Comparison of ENCODE assay signal across 20 mouse cellular contexts in genomic region chr6:126791488-126791887, GRCm38 (mm10). TPM values are rescaled to one million over a fixed set of nuclear protein-coding genes. Genes with fewer than 3 reads are reported as not detected.
DNase-seq lines count a peak whose midpoint lies in the region; ATAC-seq and TF ChIP-seq lines count a peak whose summit lies in the region.
"Had no signal": no experiment of that assay in that cellular context is flagged by ENCODE, and none has a peak within 500 bp of the region (broad histone marks: within the 10 kb centered on the region; RNA-seq: fewer than 3 reads in every experiment).

No protein-coding gene starts in this region.

- no peaks in the 10 kb centered on the region for H3K36me3 ChIP-seq in heart, embryonic 15.5 days
- no peaks in the 10 kb centered on the region for H3K36me3 ChIP-seq in lung, embryonic 14.5 days (ENCODE audit: insufficient read depth)
- no peaks in the 10 kb centered on the region for H3K36me3 ChIP-seq in CH12.LX (replicated peaks in 1 of 2; ENCODE audit: control insufficient read depth in 1 of 2, insufficient read depth in 1 of 2, low read length in 1 of 2)
- H3K36me3 ChIP-seq in limb, embryonic 12.5 days, result no peaks in the 10 kb centered on the region
- H3K36me3 ChIP-seq: forebrain, embryonic 10.5 days; hindbrain, embryonic 12.5 days; limb, embryonic 15.5 days; midbrain, embryonic 10.5 days; stomach, embryonic 15.5 days had no signal

- no peaks in the 10 kb centered on the region for H3K27me3 ChIP-seq in heart, embryonic 15.5 days
- H3K27me3 ChIP-seq in lung, embryonic 14.5 days (ENCODE audit: insufficient read depth, low read length), result no peaks in the 10 kb centered on the region
- peaks cover 37% of the 10 kb centered on the region for H3K27me3 ChIP-seq in CH12.LX (replicated peaks)
- H3K27me3 ChIP-seq in limb, embryonic 12.5 days, result no peaks in the 10 kb centered on the region
- H3K27me3 ChIP-seq: hindbrain, embryonic 12.5 days; limb, embryonic 15.5 days; stomach, embryonic 15.5 days had no signal

- WGBS in heart, embryonic 15.5 days, result 28% methylated on average over 4 of the region's 4 CpGs
- 26% methylated on average over 4 of the region's 4 CpGs for whole genome bisulfite sequencing in lung, embryonic 14.5 days
- 17% methylated on average over 4 of the region's 4 CpGs for WGBS in limb, embryonic 12.5 days

- no peak for DNase-seq in heart, adult 8-10 months (ENCODE audit: low spot score)
- no peak for DNase-seq in lung, embryonic 14.5 days
- DNase-seq in lung, postnatal 10 days, result no peak
- DNase-seq in CH12.LX (ENCODE audit: extremely low read depth), result no peak
- no peak for DNase-seq in Muller cell, postnatal 12 days (ENCODE audit: inconsistent ontology term)
- no peak for DNase-seq in c-Kit-positive CD71-positive TER-119-positive erythroid progenitor cells, embryonic 14.5 days (ENCODE audit: low spot score)
- DNase-seq: adrenal gland, postnatal 25 days; cerebellum, adult 9-10 months; gastrocnemius, postnatal 10 days; thymus, adult 18-20 months had no signal

- no peaks in the 10 kb centered on the region for H3K9me3 ChIP-seq in heart, embryonic 15.5 days (replicated peaks)
- no peaks in the 10 kb centered on the region for H3K9me3 ChIP-seq in lung, embryonic 14.5 days (ENCODE audit: low read depth, low read length)
- peaks cover 4% of the 10 kb centered on the region for H3K9me3 ChIP-seq in CH12.LX (replicated peaks; ENCODE audit: low read length)
- no peaks in the 10 kb centered on the region; the same call in 1 of the 2 replicates for H3K9me3 ChIP-seq in limb, embryonic 12.5 days
- H3K9me3 ChIP-seq: forebrain, embryonic 10.5 days; hindbrain, embryonic 12.5 days; limb, embryonic 15.5 days; stomach, embryonic 15.5 days had no signal

- H3K4me2 ChIP-seq in heart, embryonic 15.5 days, result peak overlapping the region; percentile 64; the same call in 1 of the 2 replicates
- peak overlapping the region; percentile 53 for H3K4me2 ChIP-seq in lung, embryonic 14.5 days
- peak overlapping the region; percentile 59 for H3K4me2 ChIP-seq in CH12.LX (ENCODE audit: insufficient read depth, low read depth, poor library complexity, severe bottlenecking)
- H3K4me2 ChIP-seq in limb, embryonic 12.5 days, result 0 out of 2 replicates have a peak overlapping the region, but pooled peaks have one; percentile 46

- no peaks in the 10 kb centered on the region for H3K4me1 ChIP-seq in heart, embryonic 15.5 days (replicated peaks)
- H3K4me1 ChIP-seq in lung, embryonic 14.5 days (ENCODE audit: insufficient read depth), result no peaks in the 10 kb centered on the region
- H3K4me1 ChIP-seq in CH12.LX (ENCODE audit: control insufficient read depth in 1 of 2, insufficient read depth in 2 of 2), result peaks cover 6 to 7% of the 10 kb centered on the region in 2 experiments
- H3K4me1 ChIP-seq in limb, embryonic 12.5 days (replicated peaks), result peaks cover 10% of the 10 kb centered on the region
- H3K4me1 ChIP-seq: forebrain, embryonic 10.5 days; hindbrain, embryonic 12.5 days; midbrain, embryonic 10.5 days; stomach, embryonic 15.5 days had no signal

- H3K79me2 ChIP-seq in CH12.LX (replicated peaks; ENCODE audit: control insufficient read depth, extremely low read depth, insufficient read depth, poor library complexity, severe bottlenecking), result no peaks in the 10 kb centered on the region

- dilution Hi-C loops in CH12.LX (cut with MboI; ENCODE audit: extremely low pct_ligation_motif_present, extremely low pct_unique_long_range_greater_than_20kb, low sequenced_read_pairs), result no loop called here

- TF ChIP-seq CTCF in lung, embryonic 14.5 days (IDR thresholded peaks at IDR 0.05; ENCODE audit: low read depth), result no peak
- no peak for TF ChIP-seq CTCF in CH12.LX (conservative IDR thresholded peaks at IDR 0.05 in 1 of 2, IDR thresholded peaks at IDR 0.05 in 1 of 2; ENCODE audit: low read depth in 2 of 2, low read length in 2 of 2)

- ATAC-seq in heart, embryonic 15.5 days (replicated peaks; ENCODE audit: insufficient number of reproducible peaks, insufficient read depth, low FRiP score, low read depth), result no peak
- ATAC-seq in lung, embryonic 14.5 days (ENCODE audit: insufficient read depth), result no peak
- ATAC-seq in limb, embryonic 12.5 days (ENCODE audit: insufficient number of reproducible peaks, insufficient read depth, low FRiP score, low TSS enrichment, low read depth), result no peak
- ATAC-seq: forebrain, embryonic 16.5 days; midbrain, embryonic 16.5 days had no signal

- H3K9ac ChIP-seq in heart, embryonic 15.5 days, result no peak overlapping the region
- H3K9ac ChIP-seq in lung, embryonic 14.5 days, result no peak overlapping the region
- H3K9ac ChIP-seq in CH12.LX (ENCODE audit: insufficient read depth, low read depth), result no peak overlapping the region
- H3K9ac ChIP-seq in limb, embryonic 12.5 days (replicated peaks), result no peak overlapping the region
- H3K9ac ChIP-seq: hindbrain, embryonic 12.5 days; limb, embryonic 15.5 days; stomach, embryonic 15.5 days had no signal

- in situ Hi-C loops in CH12.LX (cut with MboI; ENCODE audit: low pct_ligation_motif_present, low pct_unique_long_range_greater_than_20kb, low sequenced_read_pairs), result loop anchor here (25.0 kb wide), 1 partner anchor 321 kb away; the partner anchor contains the start of gene Tigar

- TF ChIP-seq POLR2A in CH12.LX (IDR thresholded peaks at IDR 0.05; ENCODE audit: low read depth, low read length), result no peak

- H3K4me3 ChIP-seq in heart, embryonic 15.5 days, result no peak overlapping the region
- no peak overlapping the region for H3K4me3 ChIP-seq in lung, embryonic 14.5 days (ENCODE audit: low read depth, low read length)
- H3K4me3 ChIP-seq in CH12.LX (replicated peaks in 1 of 3; ENCODE audit: low read depth in 2 of 3, low read length in 2 of 3, poor library complexity in 1 of 3), result no peak overlapping the region
- no peak overlapping the region for H3K4me3 ChIP-seq in limb, embryonic 12.5 days (replicated peaks)
- H3K4me3 ChIP-seq: hindbrain, embryonic 12.5 days; myocyte had no signal

- no peak for TF ChIP-seq RAD21 in CH12.LX (IDR thresholded peaks at IDR 0.05; ENCODE audit: low read depth, low read length)

- no peak for TF ChIP-seq EP300 in CH12.LX (IDR thresholded peaks at IDR 0.05; ENCODE audit: low read length)

- H3K27ac ChIP-seq in heart, embryonic 15.5 days, result no peak overlapping the region
- no peak overlapping the region for H3K27ac ChIP-seq in lung, embryonic 14.5 days (ENCODE audit: low read depth)
- H3K27ac ChIP-seq in CH12.LX (ENCODE audit: insufficient read depth, low read depth), result no peak overlapping the region
- H3K27ac ChIP-seq in limb, embryonic 12.5 days, result no peak overlapping the region
- H3K27ac ChIP-seq: forebrain, embryonic 10.5 days; hindbrain, embryonic 12.5 days; limb, embryonic 15.5 days; midbrain, embryonic 10.5 days; stomach, embryonic 15.5 days had no signal

TF ChIP-seq in CH12.LX, 34 proteins besides CTCF, POLR2A, EP300 and RAD21:
- TF ChIP-seq ZC3H11A (IDR thresholded peaks at IDR 0.05; ENCODE audit: low read depth, low read length), result no peak
- no peak for TF ChIP-seq KAT2A (IDR thresholded peaks at IDR 0.05; ENCODE audit: insufficient replicate concordance, low read length)
- TF ChIP-seq JUND (conservative IDR thresholded peaks at IDR 0.05; ENCODE audit: low read depth, low read length), result no peak
- no peak for TF ChIP-seq NELFE (IDR thresholded peaks at IDR 0.05; ENCODE audit: low read depth, low read length)
- no peak for TF ChIP-seq ZNF384 (IDR thresholded peaks at IDR 0.05; ENCODE audit: low read depth, low read length)
- no peak for TF ChIP-seq MAZ (IDR thresholded peaks at IDR 0.05; ENCODE audit: low read depth, low read length)
- TF ChIP-seq RCOR1 (conservative IDR thresholded peaks at IDR 0.05; ENCODE audit: low read depth, low read length), result no peak
- TF ChIP-seq GABPA (IDR thresholded peaks at IDR 0.05; ENCODE audit: insufficient replicate concordance, low read depth, low read length), result no peak
- no peak for TF ChIP-seq NRF1 (IDR thresholded peaks at IDR 0.05; ENCODE audit: low read depth, low read length)
- TF ChIP-seq MAFK (IDR thresholded peaks at IDR 0.05; ENCODE audit: insufficient replicate concordance, low read length), result no peak
- no peak for TF ChIP-seq USF2 (conservative IDR thresholded peaks at IDR 0.05; ENCODE audit: low read depth, low read length)
- no peak for TF ChIP-seq MYC (IDR thresholded peaks at IDR 0.05; ENCODE audit: low read depth, low read length)
- no peak for TF ChIP-seq MXI1 (IDR thresholded peaks at IDR 0.05; ENCODE audit: low read depth, low read length)
- no peak for TF ChIP-seq ZKSCAN1 (IDR thresholded peaks at IDR 0.05; ENCODE audit: borderline replicate concordance, low read depth, low read length)
- no peak for TF ChIP-seq TCF12 (IDR thresholded peaks at IDR 0.05; ENCODE audit: low read depth, low read length)
- TF ChIP-seq SMC3 (IDR thresholded peaks at IDR 0.05; ENCODE audit: low read depth, low read length), result no peak

RNA-seq across cellular contexts. Expression of gene Kcna6, which starts 51.0 kb away (rescaled TPM):
- polyA plus RNA-seq in heart, embryonic 15.5 days (2015; fragmentation: Nextera tagmentation; extraction: Ambion mirVana), result 1.5 and 2.2 TPM in 2 replicates
- total RNA-seq in heart, adult 8-10 months (2022), result 1 to 10 TPM in 2 of 4 experiments, under 1 TPM in 2; 0.72 to 1.2 (median 0.95) TPM
- 1.4 and 1.5 TPM in 2 replicates for polyA plus RNA-seq in lung, embryonic 14.5 days (2014; fragmentation: Nextera tagmentation; extraction: Ambion mirVana)
- total RNA-seq in CH12.LX (2012; rRNA removed) (not detected in 2 replicates), CH12.LX (2014; rRNA removed) (not detected in 2 replicates)
- polyA plus RNA-seq in CH12.LX (2012; ENCODE audit: insufficient read length, low read depth), result not detected in 2 replicates
- polyA plus RNA-seq in limb, embryonic 12.5 days (2016; fragmentation: Nextera tagmentation; extraction: Ambion mirVana), result 8.7 and 9.8 TPM in 2 replicates
- polyA plus RNA-seq: myocyte had no signal

RNA-seq across cellular contexts. Expression of gene Ndufa9, which starts 57.4 kb away (rescaled TPM):
- polyA plus RNA-seq in heart, embryonic 15.5 days (2015; fragmentation: Nextera tagmentation; extraction: Ambion mirVana), result 329 and 410 TPM in 2 replicates
- 100 to 1,000 TPM; 719 to 786 (median 769) TPM for total RNA-seq in heart, adult 8-10 months (2022)
- polyA plus RNA-seq in lung, embryonic 14.5 days (2014; fragmentation: Nextera tagmentation; extraction: Ambion mirVana), result 182 and 196 TPM in 2 replicates
- total RNA-seq in CH12.LX (2012; rRNA removed) (141 and 159 TPM in 2 replicates), CH12.LX (2014; rRNA removed) (146 and 159 TPM in 2 replicates)
- 151 and 157 TPM in 2 replicates for polyA plus RNA-seq in CH12.LX (2012; ENCODE audit: insufficient read length, low read depth)
- polyA plus RNA-seq in limb, embryonic 12.5 days (2016; fragmentation: Nextera tagmentation; extraction: Ambion mirVana), result 184 and 192 TPM in 2 replicates
